Mouse (Mus musculus) thymus, adult 2 months (tissue): ENCODE results near the gene Cyp2e1. TPM values are rescaled to one million over a fixed set of nuclear protein-coding genes. Genes with fewer than 3 reads are reported as not detected.

ENCODE experiments used
- DNase-seq: peaks from one replicate; pipeline ENCODE4 v3.0.0; 2021
- H3K27ac ChIP-seq: fragments of 200-500 bp; 2 replicates; pipeline ENCODE4 v1.5.1; 2012; ENCODE audit warnings: low read length, control low read depth; ENCODE audit not compliant: control insufficient read depth, insufficient read depth
- H3K27me3 ChIP-seq: fragments of 200-500 bp; 2 replicates; pipeline ENCODE4 v1.6.1; 2012; ENCODE audit warnings: mild to moderate bottlenecking, low read length, moderate library complexity, mixed read lengths; ENCODE audit not compliant: control insufficient read depth, insufficient read depth
- H3K36me3 ChIP-seq: fragments of 200-500 bp; 2 replicates; pipeline ENCODE4 v1.6.1; 2012; ENCODE audit warnings: mild to moderate bottlenecking, low read length, moderate library complexity; ENCODE audit not compliant: control insufficient read depth, insufficient read depth
- H3K4me1 ChIP-seq: fragments of 200-500 bp; replicated peaks from 2 replicates; pipeline ENCODE4 v1.6.1; 2012; ENCODE audit warnings: low read length; ENCODE audit not compliant: control insufficient read depth, insufficient read depth
- H3K4me3 ChIP-seq: fragments of 200-500 bp; 2 replicates; pipeline ENCODE4 v1.5.1; 2012; ENCODE audit warnings: mild to moderate bottlenecking, low read length, control low read depth, moderate library complexity; ENCODE audit not compliant: control insufficient read depth, insufficient read depth
- CTCF ChIP-seq: fragments of 200-500 bp; IDR thresholded peaks from 2 replicates; pipeline ENCODE4 v1.5.1; 2012; ENCODE audit warnings: mild to moderate bottlenecking, control low read depth, low read length, moderate library complexity, borderline replicate concordance; ENCODE audit not compliant: control insufficient read depth, poor library complexity, insufficient read depth; ENCODE audit errors: extremely low read depth
- POLR2A ChIP-seq: fragments of 200-500 bp; IDR thresholded peaks from 2 replicates; pipeline ENCODE4 v1.6.1; 2012; ENCODE audit warnings: mild to moderate bottlenecking, low read length, control low read depth, moderate library complexity; ENCODE audit not compliant: control insufficient read depth, poor library complexity, insufficient read depth; ENCODE audit errors: extremely low read depth
- WGBS: fragments of 180-500 bp; shearing (Covaris S2); methylation state at CpG from one replicate; pipeline ENCODE4 v1.1.7; 2018; 5-methylcytosine and 5-hydroxymethylcytosine counted together
- polyA plus RNA-seq: library from polyadenylated mRNA; depleted of rRNA; stranded (reverse); fragments of >200 nt; gene quantifications from 2 replicates; pipeline ENCODE4 v1.2.3, GENCODE M21; 2012; rRNA removed

Cyp2e1 gene
- polyA plus RNA-seq, 1 experiment = 12.2 TPM

- Histone ChIP-seq H3K27me3 (no peaks in the 10 kb centered on the region; the same call in 1 of the 2 replicates), H3K27ac (no peak within 1 kb of the TSS), H3K4me3 (peak within 1 kb of the TSS; percentile 24; the same call in 1 of the 2 replicates), H3K4me1 (no peaks in the 10 kb centered on the region; the same call in 1 of the 2 replicates), H3K36me3 (no peaks in the 10 kb centered on the region)
- 6% methylated on average over 21 of the region's 21 CpGs for WGBS
- DNase-seq = no peak
- no peak for TF ChIP-seq POLR2A
- no peak for TF ChIP-seq CTCF
These were observed 58.3 kb downstream of the Cyp2e1 start, which contains the start of gene Zfp941 for GRCm38 (mm10) chr7:140821653-140822329. Gene Zfp941 (minus strand): TSS chr7:140822178.

- Histone ChIP-seq H3K27me3 (no peaks in the 10 kb centered on the region; the same call in 1 of the 2 replicates), H3K27ac (no peak overlapping the region), H3K4me3 (no peak overlapping the region), H3K4me1 (no peaks in the 10 kb centered on the region; the same call in 1 of the 2 replicates), H3K36me3 (no peaks in the 10 kb centered on the region)
- 95% methylated on average over 4 of the region's 4 CpGs for WGBS
- TF ChIP-seq CTCF = no peak
- no peak for TF ChIP-seq POLR2A
- no peak for DNase-seq
These were observed 59.2 kb downstream of the Cyp2e1 start for GRCm38 (mm10) chr7:140822731-140823130.

Other genes with a start within 250 kb of the Cyp2e1 start
- gene Olfr538, start 195.9 kb upstream of the Cyp2e1 start, polyA plus RNA-seq = not detected in 2 replicates
- gene Olfr46, start 162.5 kb upstream of the Cyp2e1 start, polyA plus RNA-seq = not detected in 2 replicates
- not detected in 2 replicates for gene Olfr61, start 134.8 kb upstream of the Cyp2e1 start, polyA plus RNA-seq
- gene Olfr53, start 117.3 kb upstream of the Cyp2e1 start, polyA plus RNA-seq = not detected in 2 replicates
- not detected in 2 replicates for gene Olfr539, start 103.8 kb upstream of the Cyp2e1 start, polyA plus RNA-seq
- gene Olfr45, start 81.8 kb upstream of the Cyp2e1 start, polyA plus RNA-seq = not detected in 2 replicates
- gene Olfr541, start 66.5 kb upstream of the Cyp2e1 start, polyA plus RNA-seq = not detected in 2 replicates
- gene Syce1, start 24.1 kb downstream of the Cyp2e1 start, polyA plus RNA-seq = 0.27 TPM in 1 of 2 replicates, not detected in the other
- 0.04 and 0.22 TPM in 2 replicates for gene Zfp941, start 58.4 kb downstream of the Cyp2e1 start, polyA plus RNA-seq
- 12.9 and 15.9 TPM in 2 replicates for gene Urah, start 71.3 kb downstream of the Cyp2e1 start, polyA plus RNA-seq
- 2.0 and 3.2 TPM in 2 replicates for gene Scgb1c1, start 81.8 kb downstream of the Cyp2e1 start, polyA plus RNA-seq
- gene Odf3, start 84.1 kb downstream of the Cyp2e1 start, polyA plus RNA-seq = 0.20 TPM in 1 of 2 replicates, not detected in the other
- not detected in 2 replicates for gene Gm45785, start 92.6 kb downstream of the Cyp2e1 start, polyA plus RNA-seq
- 175 and 181 TPM in 2 replicates for gene Ric8a, start 93.2 kb downstream of the Cyp2e1 start, polyA plus RNA-seq
- gene Bet1l, start 93.8 kb downstream of the Cyp2e1 start, polyA plus RNA-seq = 26.5 and 31.8 TPM in 2 replicates
- gene Psmd13, start 118.2 kb downstream of the Cyp2e1 start, polyA plus RNA-seq = 99.7 and 100 TPM in 2 replicates
- gene Sirt3, start 118.6 kb downstream of the Cyp2e1 start, polyA plus RNA-seq = 23.1 and 27.6 TPM in 2 replicates
- gene Cox8b, start 136.7 kb downstream of the Cyp2e1 start, polyA plus RNA-seq = 159 and 231 TPM in 2 replicates
- gene Nlrp6, start 157.2 kb downstream of the Cyp2e1 start, polyA plus RNA-seq = 0.32 and 0.71 TPM in 2 replicates
- gene Pgghg, start 177.7 kb downstream of the Cyp2e1 start, polyA plus RNA-seq = 60.1 and 68.6 TPM in 2 replicates
- 0.43 and 0.81 TPM in 2 replicates for gene Ifitm5, start 186.6 kb downstream of the Cyp2e1 start, polyA plus RNA-seq
- gene Gm45717, start 192.2 kb downstream of the Cyp2e1 start, polyA plus RNA-seq = not detected in 2 replicates
- gene Ifitm2, start 192.2 kb downstream of the Cyp2e1 start, polyA plus RNA-seq = 207 and 296 TPM in 2 replicates
- 39.0 and 60.9 TPM in 2 replicates for gene Ifitm1, start 203.5 kb downstream of the Cyp2e1 start, polyA plus RNA-seq
- 309 and 397 TPM in 2 replicates for gene Ifitm3, start 247.0 kb downstream of the Cyp2e1 start, polyA plus RNA-seq